20 mouse cellular contexts compared by ENCODE assay signal in genomic region chr7:3453486-3454183, GRCm38 (mm10). TPM values are rescaled to one million over a fixed set of nuclear protein-coding genes. Genes with fewer than 3 reads are reported as not detected.
DNase-seq lines count a peak whose midpoint lies in the region; ATAC-seq and TF ChIP-seq lines count a peak whose summit lies in the region.
"Had no signal": no experiment of that assay in that cellular context is flagged by ENCODE, and none has a peak within 500 bp of the region (broad histone marks: within the 10 kb centered on the region; RNA-seq: fewer than 3 reads in every experiment).

No protein-coding gene starts in this region.

- TF ChIP-seq EP300 in heart, adult 2 months (IDR thresholded peaks at IDR 0.05; ENCODE audit: insufficient read depth, low read depth, low read length) = no peak
- no peak for TF ChIP-seq EP300 in stomach, postnatal 0 days (optimal IDR thresholded peaks at IDR 0.05)

- no peak overlapping the region for H3K27ac ChIP-seq in heart, adult 2 months
- H3K27ac ChIP-seq in lung, embryonic 14.5 days (ENCODE audit: low read depth) = no peak overlapping the region
- H3K27ac ChIP-seq in stomach, postnatal 0 days (replicated peaks) = no peak overlapping the region
- H3K27ac ChIP-seq: limb, embryonic 15.5 days; lung, embryonic 15.5 days had no signal

- TF ChIP-seq CTCF in heart, adult 2 months (IDR thresholded peaks at IDR 0.05) = peak; percentile 19
- TF ChIP-seq CTCF in lung, embryonic 14.5 days (IDR thresholded peaks at IDR 0.05; ENCODE audit: low read depth) = no peak; the same call in 1 of the 2 replicates
- peak; percentile 30; the same call in 1 of the 2 replicates for TF ChIP-seq CTCF in brain, embryonic 14.5 days (IDR thresholded peaks at IDR 0.05; ENCODE audit: borderline replicate concordance, extremely low read depth, insufficient read depth, insufficient read length)
- peak; percentile 38 for TF ChIP-seq CTCF in stomach, postnatal 0 days (IDR thresholded peaks at IDR 0.05; ENCODE audit: low read depth)

- no peaks in the 10 kb centered on the region for H3K27me3 ChIP-seq in heart, adult 2 months (ENCODE audit: control insufficient read depth, insufficient read depth, low read length)
- H3K27me3 ChIP-seq in lung, embryonic 14.5 days (ENCODE audit: insufficient read depth, low read length) = no peaks in the 10 kb centered on the region
- no peaks in the 10 kb centered on the region for H3K27me3 ChIP-seq in stomach, postnatal 0 days (ENCODE audit: control insufficient read depth, insufficient read depth, low read length)
- H3K27me3 ChIP-seq: limb, embryonic 15.5 days; lung, embryonic 15.5 days had no signal

- H3K9ac ChIP-seq in heart, adult 2 months (ENCODE audit: low read depth, low read length) = no peak overlapping the region
- no peak overlapping the region for H3K9ac ChIP-seq in lung, embryonic 14.5 days
- H3K9ac ChIP-seq in stomach, postnatal 0 days (ENCODE audit: low read length) = no peak overlapping the region
- H3K9ac ChIP-seq: limb, embryonic 15.5 days; lung, embryonic 15.5 days had no signal

- H3K4me1 ChIP-seq in heart, adult 2 months (ENCODE audit: control insufficient read depth, insufficient read depth, low read length) = no peaks in the 10 kb centered on the region
- H3K4me1 ChIP-seq in lung, embryonic 14.5 days (ENCODE audit: insufficient read depth) = no peaks in the 10 kb centered on the region
- H3K4me1 ChIP-seq in stomach, postnatal 0 days (replicated peaks; ENCODE audit: control insufficient read depth, insufficient read depth) = no peaks in the 10 kb centered on the region
- H3K4me1 ChIP-seq: lung, embryonic 15.5 days had no signal

- H3K79me2 ChIP-seq in heart, adult 2 months (replicated peaks; ENCODE audit: control insufficient read depth, insufficient read depth, low read length) = no peaks in the 10 kb centered on the region

- H3K4me3 ChIP-seq in heart, adult 2 months = no peak overlapping the region
- H3K4me3 ChIP-seq in lung, embryonic 14.5 days (ENCODE audit: low read depth, low read length) = no peak overlapping the region
- H3K4me3 ChIP-seq in stomach, postnatal 0 days (ENCODE audit: low read depth, low read length) = no peak overlapping the region
- H3K4me3 ChIP-seq: erythroblast, embryonic 14.5 days; limb, embryonic 15.5 days; lung, embryonic 15.5 days; myocyte had no signal

- no peaks in the 10 kb centered on the region for H3K9me3 ChIP-seq in lung, embryonic 14.5 days (ENCODE audit: low read depth, low read length)
- H3K9me3 ChIP-seq in stomach, postnatal 0 days (ENCODE audit: control insufficient read depth, low read length) = no peaks in the 10 kb centered on the region
- H3K9me3 ChIP-seq: limb, embryonic 15.5 days; lung, embryonic 15.5 days had no signal

- DNase-seq in heart, adult 2 months = no peak
- no peak for DNase-seq in heart, adult 18-20 months
- DNase-seq in lung, embryonic 14.5 days = peak; percentile 26
- DNase-seq in lung, postnatal 36 days = no peak
- DNase-seq in brain, embryonic 14.5 days (ENCODE audit: low read depth) = no peak
- DNase-seq in stomach, postnatal 0 days (ENCODE audit: low spot score) = no peak
- DNase-seq: adrenal gland, adult 2 months; cerebellum, postnatal 25 days; heart, postnatal 10 days; kidney, postnatal 25 days; right cerebral cortex, postnatal 4 days had no signal

- WGBS in heart, adult 2 months = 42% methylated on average over 11 of the region's 11 CpGs
- 53% methylated on average over 11 of the region's 11 CpGs for WGBS in lung, embryonic 14.5 days
- 64% methylated on average over 10 of the region's 11 CpGs for WGBS in stomach, postnatal 0 days

- no peak for TF ChIP-seq POLR2A in heart, adult 2 months (IDR thresholded peaks at IDR 0.05; ENCODE audit: insufficient read depth, low read depth, low read length)
- no peak for TF ChIP-seq POLR2A in brain, embryonic 14.5 days (IDR thresholded peaks at IDR 0.05; ENCODE audit: borderline replicate concordance, extremely low read depth, insufficient read depth, insufficient read length, poor library complexity, severe bottlenecking)

- intact Hi-C loops in heart, adult 2 months (cut with DNase I) = no loop called here

- ATAC-seq in lung, embryonic 14.5 days (ENCODE audit: insufficient read depth) = no peak
- ATAC-seq in stomach, postnatal 0 days (ENCODE audit: low FRiP score, low TSS enrichment) = no peak
- no peak for ATAC-seq in erythroblast, adult 5-6 weeks (replicated peaks; ENCODE audit: low FRiP score, poor library complexity, severe bottlenecking)
- ATAC-seq: inflammation-experienced regulatory T-cells, adult 6 months had no signal

- no peaks in the 10 kb centered on the region for H3K36me3 ChIP-seq in heart, adult 2 months (ENCODE audit: control insufficient read depth, insufficient read depth, low read length)
- H3K36me3 ChIP-seq in lung, embryonic 14.5 days (ENCODE audit: insufficient read depth) = no peaks in the 10 kb centered on the region
- no peaks in the 10 kb centered on the region for H3K36me3 ChIP-seq in stomach, postnatal 0 days (ENCODE audit: control insufficient read depth, insufficient read depth, low read length)
- H3K36me3 ChIP-seq: limb, embryonic 15.5 days; lung, embryonic 15.5 days had no signal

- H3K4me2 ChIP-seq in lung, embryonic 14.5 days = no peak overlapping the region
- no peak overlapping the region for H3K4me2 ChIP-seq in stomach, postnatal 0 days (replicated peaks; ENCODE audit: low read depth)
- H3K4me2 ChIP-seq: limb, embryonic 15.5 days; lung, embryonic 15.5 days had no signal

RNA-seq across cellular contexts. Expression of gene Cacng6, which starts 29.6 kb away (rescaled TPM):
- 1 to 10 TPM; 1.9 to 2.5 TPM for total RNA-seq in heart, adult 2 months (2021)
- 0.78 and 3.3 TPM in 2 replicates for polyA plus RNA-seq in heart, adult 2 months (2012; rRNA removed)
- 1 to 10 TPM; 1.5 to 2.0 TPM for total RNA-seq in heart, adult 18-20 months (2021)
- polyA plus RNA-seq in lung, embryonic 14.5 days (2014; fragmentation: Nextera tagmentation; extraction: Ambion mirVana) = not detected in 2 replicates
- 0.16 and 0.18 TPM in 2 replicates for polyA plus RNA-seq in brain, embryonic 14.5 days (2012; rRNA removed)
- 0.22 and 0.39 TPM in 2 replicates for polyA plus RNA-seq in stomach, postnatal 0 days (2015; fragmentation: Nextera tagmentation; extraction: Ambion mirVana)
- total RNA-seq in erythroblast, adult 5-6 weeks (2015; ENCODE audit: low replicate concordance) = not detected in 2 replicates
- not detected in 2 replicates for total RNA-seq in erythroblast, adult 5-6 weeks (2017; ENCODE audit: low replicate concordance)
- total RNA-seq: granulocyte monocyte progenitor cell, adult 5-6 weeks; megakaryocyte-erythroid progenitor cell, adult 5-6 weeks had no signal
- polyA plus RNA-seq: adrenal gland, adult 2 months; erythroblast, embryonic 14.5 days; inflammation-experienced regulatory T-cells, adult 6 months; lung, embryonic 15.5 days had no signal

RNA-seq across cellular contexts. Expression of gene Tarm1, which starts 48.8 kb away (rescaled TPM):
- total RNA-seq in heart, adult 2 months (2021) = not detected
- polyA plus RNA-seq in heart, adult 2 months (2012; rRNA removed) = 0.16 and 0.20 TPM in 2 replicates
- total RNA-seq in heart, adult 18-20 months (2021) = not detected
- polyA plus RNA-seq in lung, embryonic 14.5 days (2014; fragmentation: Nextera tagmentation; extraction: Ambion mirVana) = not detected in 2 replicates
- polyA plus RNA-seq in brain, embryonic 14.5 days (2012; rRNA removed) = 0.10 TPM in 1 of 2 replicates, not detected in the other
- polyA plus RNA-seq in stomach, postnatal 0 days (2015; fragmentation: Nextera tagmentation; extraction: Ambion mirVana) = 0.06 TPM in 1 of 2 replicates, not detected in the other
- 0.63 TPM in 1 of 2 replicates, not detected in the other for total RNA-seq in erythroblast, adult 5-6 weeks (2015; ENCODE audit: low replicate concordance)
- total RNA-seq in erythroblast, adult 5-6 weeks (2017; ENCODE audit: low replicate concordance) = 0.34 and 1.8 TPM in 2 replicates
- total RNA-seq: heart, postnatal 10 days; left cerebral cortex, adult 18-20 months; megakaryocyte-erythroid progenitor cell, adult 5-6 weeks had no signal
- polyA plus RNA-seq: erythroblast, embryonic 14.5 days; inflammation-experienced regulatory T-cells, adult 6 months had no signal
